23 mouse cellular contexts compared by ENCODE assay signal in genomic region chr17:47267076-47267475, GRCm38 (mm10).
DNase-seq lines count a peak whose midpoint lies in the region; ATAC-seq and TF ChIP-seq lines count a peak whose summit lies in the region.
"Had no signal": no experiment of that assay in that cellular context is flagged by ENCODE, and none has a peak within 500 bp of the region (broad histone marks: within the 10 kb centered on the region; RNA-seq: fewer than 3 reads in every experiment).

No protein-coding gene starts in this region.

- H3K9ac ChIP-seq in intestine, postnatal 0 days (ENCODE audit: low read depth, low read length) = no peak overlapping the region
- H3K9ac ChIP-seq: hindbrain, embryonic 12.5 days; liver, embryonic 13.5 days; lung, embryonic 15.5 days; midbrain, embryonic 13.5 days had no signal

- H3K36me3 ChIP-seq in intestine, postnatal 0 days (ENCODE audit: control insufficient read depth, insufficient read depth) = no peaks in the 10 kb centered on the region
- H3K36me3 ChIP-seq: G1E; liver, embryonic 13.5 days had no signal

- H3K4me3 ChIP-seq in intestine, postnatal 0 days (ENCODE audit: low read depth, low read length) = no peak overlapping the region
- H3K4me3 ChIP-seq: heart, adult 2 months; hindbrain, embryonic 12.5 days; layer of hippocampus, adult 2 months; left cerebral cortex, adult 2 months; liver, embryonic 13.5 days; lung, embryonic 15.5 days; midbrain, embryonic 13.5 days had no signal

- peak; percentile 70 for DNase-seq in 416B (ENCODE audit: low read depth)
- peak; percentile 43 for DNase-seq in CD4-positive, CD25-positive, alpha-beta regulatory T cell, adult 2 months (ENCODE audit: low read depth, low spot score)
- DNase-seq in induced T-regulatory cell, adult 2 months (ENCODE audit: low read depth) = peak; percentile 72
- no peak for DNase-seq in right cerebral cortex, adult 18-20 months
- no peak for DNase-seq in kidney, postnatal 10 days
- DNase-seq: adrenal gland, adult 2 months; cerebellum, adult 11 months; cerebellum, postnatal 36 days; gastrocnemius, postnatal 14 days; heart, adult 2 months; heart, postnatal 10 days; liver, embryonic 13.5 days; right cerebral cortex, postnatal 14 days had no signal

- 95% methylated on average over 13 of the region's 13 CpGs for WGBS in intestine, postnatal 0 days

- no peak for TF ChIP-seq CTCF in intestine, postnatal 0 days (IDR thresholded peaks at IDR 0.05; ENCODE audit: low read depth)

- H3K4me2 ChIP-seq in intestine, postnatal 0 days (replicated peaks; ENCODE audit: low read depth) = no peak overlapping the region
- H3K4me2 ChIP-seq: hindbrain, embryonic 12.5 days; liver, embryonic 13.5 days; lung, embryonic 15.5 days; midbrain, embryonic 13.5 days had no signal

- H3K9me3 ChIP-seq in intestine, postnatal 0 days (ENCODE audit: control insufficient read depth) = 0 out of 2 replicates have a peak, but pooled peaks cover 4% of the 10 kb centered on the region
- H3K9me3 ChIP-seq: lung, embryonic 15.5 days had no signal

- H3K27ac ChIP-seq in intestine, postnatal 0 days (ENCODE audit: low read depth, low read length) = no peak overlapping the region
- H3K27ac ChIP-seq: heart, adult 2 months; hindbrain, embryonic 12.5 days; kidney, postnatal 0 days; left cerebral cortex, adult 2 months; liver, embryonic 13.5 days; lung, embryonic 15.5 days; midbrain, embryonic 13.5 days; stomach, postnatal 0 days had no signal

- no peaks in the 10 kb centered on the region for H3K4me1 ChIP-seq in intestine, postnatal 0 days (replicated peaks; ENCODE audit: control insufficient read depth, insufficient read depth, low read length)
- H3K4me1 ChIP-seq: hindbrain, embryonic 12.5 days; midbrain, embryonic 13.5 days had no signal

- H3K27me3 ChIP-seq in intestine, postnatal 0 days (replicated peaks; ENCODE audit: control insufficient read depth, insufficient read depth, low read length) = no peaks in the 10 kb centered on the region
- H3K27me3 ChIP-seq: hindbrain, embryonic 12.5 days; liver, embryonic 13.5 days; lung, embryonic 15.5 days; midbrain, embryonic 13.5 days had no signal

- peak; percentile 21 for ATAC-seq in activated CD4-positive, CD25-positive, alpha-beta regulatory T cell, adult 4 months
- ATAC-seq in intestine, postnatal 0 days = no peak
- ATAC-seq: midbrain, embryonic 13.5 days had no signal

Comparison
In these comparisons a context has a peak if more than half of its experiments do, and no peak if none do; other contexts are left out.
1. DNase-seq: peak in 416B (single experiment), CD4-positive, CD25-positive, alpha-beta regulatory T cell, adult 2 months (single experiment) and induced T-regulatory cell, adult 2 months (single experiment); none in right cerebral cortex, adult 18-20 months (single experiment) and kidney, postnatal 10 days (single experiment).